Mouse (Mus musculus) lung, embryonic 14.5 days (tissue): ENCODE data around the gene Sys1. TPM values are rescaled to one million over a fixed set of nuclear protein-coding genes. Genes with fewer than 3 reads are reported as not detected.

Experiments
- ATAC-seq: fragments of 200-750 bp; cut with Nextera tagmentation; 2 replicates; pipeline ENCODE4 v1.8.0; 2017; ENCODE audit warnings: mild to moderate bottlenecking, moderate TSS enrichment, moderate library complexity; ENCODE audit not compliant: insufficient read depth
- DNase-seq: peaks from one replicate; pipeline ENCODE4 v3.0.0-alpha.2; 2015
- H3K27ac ChIP-seq: fragments of 300-500 bp; sonication (generic); 2 replicates; pipeline ENCODE4 v1.5.1; 2014; ENCODE audit warnings: low read depth, mild to moderate bottlenecking, moderate library complexity
- H3K27me3 ChIP-seq: fragments of 300-500 bp; sonication (generic); 2 replicates; pipeline ENCODE4 v1.6.1; 2014; ENCODE audit warnings: low read length, control low read depth; ENCODE audit not compliant: insufficient read depth
- H3K36me3 ChIP-seq: fragments of 300-500 bp; sonication (generic); 2 replicates; pipeline ENCODE4 v1.6.1; 2014; ENCODE audit warnings: control low read depth; ENCODE audit not compliant: insufficient read depth
- H3K4me1 ChIP-seq: fragments of 300-500 bp; sonication (generic); 2 replicates; pipeline ENCODE4 v1.6.1; 2014; ENCODE audit warnings: antibody characterized with exemption, control low read depth; ENCODE audit not compliant: insufficient read depth
- H3K4me2 ChIP-seq: fragments of 300-500 bp; sonication (generic); 2 replicates; pipeline ENCODE4 v1.6.1; 2014; ENCODE audit warnings: mild to moderate bottlenecking
- H3K4me3 ChIP-seq: fragments of 300-500 bp; sonication (generic); 2 replicates; pipeline ENCODE4 v1.5.1; 2014; ENCODE audit warnings: low read depth, low read length
- H3K9ac ChIP-seq: fragments of 300-500 bp; sonication (generic); 2 replicates; pipeline ENCODE4 v1.6.1; 2014
- H3K9me3 ChIP-seq: fragments of 300-500 bp; sonication (generic); 2 replicates; pipeline ENCODE4 v1.6.1; 2016; ENCODE audit warnings: low read depth, low read length, control low read depth
- CTCF ChIP-seq: IDR thresholded peaks from 2 replicates; pipeline ENCODE4 v1.5.1; 2016; ENCODE audit warnings: antibody characterized with exemption, low read depth
- WGBS: fragments of 180-500 bp; shearing (Covaris S2); extraction: QIAGEN DNeasy Blood & Tissue Kit; methylation state at CpG from one replicate; pipeline ENCODE4 v1.1.7; 2014; 5-methylcytosine and 5-hydroxymethylcytosine counted together
- polyA plus RNA-seq: library from polyadenylated mRNA; unstranded; fragments of >200 nt; fragmentation: Nextera tagmentation; extraction: Ambion mirVana; gene quantifications from 2 replicates; pipeline ENCODE4 v1.2.1, GENCODE M21; 2014

Gene Sys1
- polyA plus RNA-seq, 1 experiment from 2014 or later = 68.7 TPM

- Histone ChIP-seq H3K36me3 (no peaks in the 10 kb centered on the region), H3K4me3 (peak within 1 kb of the TSS; percentile 70), H3K4me2 (peak within 1 kb of the TSS; percentile 87), H3K27me3 (no peaks in the 10 kb centered on the region), H3K9me3 (no peaks in the 10 kb centered on the region), H3K27ac (peak within 1 kb of the TSS; percentile 60; the same call in 1 of the 2 replicates), H3K9ac (peak within 1 kb of the TSS; percentile 80), H3K4me1 (peaks cover 19% of the 10 kb centered on the region)
- 6% methylated on average over 18 of the region's 18 CpGs for WGBS
- 0 out of 2 replicates have a peak, but pooled peaks have one; percentile 4 for ATAC-seq
- no peak for TF ChIP-seq CTCF
- DNase-seq = no peak
Observed at GRCm38 (mm10) chr2:164443460-164444000, 13.2 kb upstream of the Sys1 start, which contains the start of gene Sdc4. TSS of gene Sdc4 (minus strand) at chr2:164443887.

GRCm38 (mm10) chr2:164444701-164445100 is 12.1 kb upstream of the Sys1 start:
- Histone ChIP-seq H3K9me3 (no peaks in the 10 kb centered on the region), H3K27me3 (no peaks in the 10 kb centered on the region), H3K4me2 (no peak overlapping the region), H3K4me1 (peaks cover 12% of the 10 kb centered on the region), H3K9ac (no peak overlapping the region), H3K4me3 (no peak overlapping the region), H3K27ac (no peak overlapping the region), H3K36me3 (no peaks in the 10 kb centered on the region)
- no peak for TF ChIP-seq CTCF
- no peak for ATAC-seq
- no peak for DNase-seq
- WGBS = 68% methylated on average over 2 of the region's 2 CpGs

GRCm38 (mm10) chr2:164445399-164446085 is 11.2 kb upstream of the Sys1 start:
- Histone ChIP-seq H3K27ac (no peak overlapping the region), H3K36me3 (no peaks in the 10 kb centered on the region), H3K9ac (no peak overlapping the region), H3K4me3 (no peak overlapping the region), H3K4me1 (peaks cover 8% of the 10 kb centered on the region; the same call in 1 of the 2 replicates), H3K4me2 (no peak overlapping the region), H3K27me3 (no peaks in the 10 kb centered on the region), H3K9me3 (no peaks in the 10 kb centered on the region)
- DNase-seq (no peak), ATAC-seq (no peak)
- TF ChIP-seq CTCF = no peak
- WGBS = 74% methylated on average over 3 of the region's 3 CpGs

- no peaks in the 10 kb centered on the region for H3K36me3 ChIP-seq
- H3K9me3 ChIP-seq = no peaks in the 10 kb centered on the region
- no peak for TF ChIP-seq CTCF
- H3K4me1 ChIP-seq = peaks cover 8% of the 10 kb centered on the region; the same call in 1 of the 2 replicates
- no peak overlapping the region for H3K4me3 ChIP-seq
- H3K4me2 ChIP-seq = no peak overlapping the region
- H3K27ac ChIP-seq = no peak overlapping the region
- 70% methylated on average over 3 of the region's 3 CpGs for WGBS
- DNase-seq = no peak
- ATAC-seq = no peak
- H3K27me3 ChIP-seq = no peaks in the 10 kb centered on the region
- H3K9ac ChIP-seq = no peak overlapping the region
Observed at GRCm38 (mm10) chr2:164446086-164446469, 10.7 kb upstream of the Sys1 start.

GRCm38 (mm10) chr2:164448140-164448539 is 8.6 kb upstream of the Sys1 start:
- no peak overlapping the region for H3K4me2 ChIP-seq
- no peak for TF ChIP-seq CTCF
- 71% methylated on average over 1 of the region's 1 CpGs for WGBS

GRCm38 (mm10) chr2:164448921-164449320 is 7.8 kb upstream of the Sys1 start:
- WGBS = 56% methylated on average over 5 of the region's 5 CpGs
- no peak for ATAC-seq
- Histone ChIP-seq H3K9me3 (no peaks in the 10 kb centered on the region), H3K27ac (no peak overlapping the region), H3K9ac (no peak overlapping the region), H3K4me2 (no peak overlapping the region), H3K4me1 (peaks cover 22% of the 10 kb centered on the region), H3K36me3 (no peaks in the 10 kb centered on the region), H3K4me3 (no peak overlapping the region), H3K27me3 (no peaks in the 10 kb centered on the region)
- TF ChIP-seq CTCF = no peak
- DNase-seq = no peak

More at GRCm38 (mm10) chr2:164448140-164448539, 8.6 kb upstream of the Sys1 start:
- Histone ChIP-seq H3K27me3 (no peaks in the 10 kb centered on the region), H3K36me3 (no peaks in the 10 kb centered on the region), H3K27ac (no peak overlapping the region), H3K9ac (no peak overlapping the region), H3K4me3 (no peak overlapping the region), H3K9me3 (no peaks in the 10 kb centered on the region), H3K4me1 (peaks cover 21% of the 10 kb centered on the region)
- no peak for DNase-seq
- ATAC-seq = no peak

- H3K36me3 ChIP-seq = no peaks in the 10 kb centered on the region
- ATAC-seq (no peak), DNase-seq (no peak)
- no peak overlapping the region for H3K27ac ChIP-seq
- no peak overlapping the region for H3K4me2 ChIP-seq
- H3K4me1 ChIP-seq = peaks cover 22% of the 10 kb centered on the region
- no peaks in the 10 kb centered on the region for H3K9me3 ChIP-seq
- 72% methylated on average over 14 of the region's 14 CpGs for WGBS
- no peaks in the 10 kb centered on the region for H3K27me3 ChIP-seq
- no peak overlapping the region for H3K4me3 ChIP-seq
- no peak overlapping the region for H3K9ac ChIP-seq
- no peak for TF ChIP-seq CTCF
Observed at GRCm38 (mm10) chr2:164449341-164450042, 7.3 kb upstream of the Sys1 start.
